Mouse (Mus musculus): ENCODE results near the gene Ccl22. TPM values are rescaled to one million over a fixed set of nuclear protein-coding genes. Genes with fewer than 3 reads are reported as not detected.

Gene Ccl22
- polyA plus RNA-seq, 1 experiment from 2014 or later, result not detected

DNA sequence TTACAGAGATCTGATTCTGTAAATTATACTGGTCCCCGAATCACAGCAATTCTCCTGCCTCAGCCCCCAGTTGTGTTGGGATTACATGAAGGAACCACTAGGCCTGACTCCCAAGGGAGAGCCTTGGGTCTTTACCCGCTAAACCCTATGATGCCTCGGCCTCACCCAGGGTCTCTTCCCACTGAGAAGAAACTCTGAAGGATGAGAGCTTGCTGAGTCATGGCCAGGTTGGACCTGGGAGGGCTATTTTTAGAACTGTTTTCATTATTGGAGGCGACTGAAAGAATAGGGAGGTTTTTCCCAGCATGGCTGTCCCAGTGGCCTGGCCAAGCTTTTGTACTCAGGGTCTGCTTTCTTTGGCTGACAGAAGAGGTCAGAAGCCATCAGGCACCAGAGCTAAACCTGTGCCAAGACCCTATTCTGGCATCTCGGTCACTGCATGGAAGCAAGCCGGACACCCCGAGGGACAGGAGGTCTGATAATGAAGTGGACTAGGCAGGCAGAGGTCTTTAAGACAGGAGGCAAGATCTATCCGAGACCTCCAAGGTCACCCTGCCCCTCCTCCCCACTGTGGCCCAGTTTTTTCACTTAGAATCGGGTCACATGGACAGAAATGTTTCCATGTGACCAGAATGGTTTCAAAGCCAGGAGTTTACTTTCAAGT is 38.5 kb upstream of the Ccl22 start:
- 77% methylated on average over 9 of the region's 9 CpGs for WGBS
- DNase-seq (ENCODE audit: low spot score), result no peak
- H3K9me3 ChIP-seq, result no peaks in the 10 kb centered on the region

DNA sequence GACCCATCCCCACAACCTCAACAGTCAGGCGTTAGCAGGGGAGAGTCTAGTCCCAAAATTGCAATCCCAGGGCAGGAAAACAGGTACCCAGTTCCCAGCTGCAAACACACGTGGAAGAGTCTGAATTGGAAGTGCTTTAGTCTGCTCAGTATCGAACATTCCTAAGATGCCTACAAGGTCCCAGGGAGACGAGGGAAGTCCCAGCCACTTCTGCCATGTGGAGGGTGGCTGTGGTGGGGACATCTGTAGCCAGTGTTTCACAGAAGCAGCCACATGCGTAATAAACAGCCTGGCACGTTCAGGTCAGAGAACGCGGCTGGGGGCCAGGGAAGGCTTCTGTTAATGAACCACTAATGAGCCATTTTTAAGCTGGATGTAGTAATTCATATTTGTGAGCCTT is 35.1 kb upstream of the Ccl22 start:
- no peak overlapping the region for H3K4me3 ChIP-seq
- peaks cover 7% of the 10 kb centered on the region; the same call in 1 of the 2 replicates for H3K27me3 ChIP-seq (ENCODE audit: insufficient read depth, poor library complexity, severe bottlenecking)
- no peaks in the 10 kb centered on the region for H3K36me3 ChIP-seq
- 67% methylated on average over 8 of the region's 8 CpGs for whole genome bisulfite sequencing
- peaks cover 17% of the 10 kb centered on the region; the same call in 1 of the 2 replicates for H3K4me1 ChIP-seq (replicated peaks)
- no peak overlapping the region for H3K27ac ChIP-seq
- no peaks in the 10 kb centered on the region for H3K9me3 ChIP-seq
- DNase-seq (ENCODE audit: low spot score), result no peak

More for the DNA sequence above, 38.5 kb upstream of the Ccl22 start:
- Histone ChIP-seq H3K4me3 (no peak overlapping the region), H3K27me3 (ENCODE audit: insufficient read depth, poor library complexity, severe bottlenecking) (peaks cover 10% of the 10 kb centered on the region; the same call in 1 of the 2 replicates), H3K4me1 (replicated peaks) (peaks cover 17% of the 10 kb centered on the region; the same call in 1 of the 2 replicates), H3K36me3 (no peaks in the 10 kb centered on the region), H3K27ac (no peak overlapping the region)

DNA sequence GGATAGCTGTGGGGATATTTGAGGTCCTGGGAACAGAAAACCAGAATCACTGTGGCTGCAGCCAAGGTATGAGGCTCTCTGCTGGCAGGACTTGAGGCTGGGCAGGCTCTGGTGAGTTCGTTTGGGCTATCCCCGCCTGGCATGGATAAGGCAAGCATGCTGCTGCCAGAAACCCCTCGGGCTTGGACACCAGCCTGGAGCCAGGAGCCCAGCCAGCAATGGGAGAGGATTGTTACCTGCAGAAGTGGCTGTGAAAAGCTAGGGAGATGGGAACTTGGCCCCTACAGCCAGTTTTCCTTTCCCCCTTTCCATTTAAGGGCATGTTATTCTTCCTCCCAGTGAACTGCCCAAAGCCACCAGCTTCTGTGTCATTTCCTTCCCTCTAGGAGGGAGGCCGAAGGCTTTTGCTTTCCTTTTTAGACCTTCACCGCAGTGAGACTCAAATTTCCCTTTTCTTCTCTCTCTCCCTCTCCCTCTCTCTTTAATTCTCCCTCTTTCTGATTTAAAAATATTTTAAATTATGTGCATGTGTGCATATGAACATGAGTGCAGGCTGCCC is 34.2 kb upstream of the Ccl22 start:
- Histone ChIP-seq H3K4me1 (replicated peaks) (peaks cover 17% of the 10 kb centered on the region; the same call in 1 of the 2 replicates), H3K27ac (0 out of 2 replicates have a peak overlapping the region, but pooled peaks have one; percentile 8), H3K9me3 (no peaks in the 10 kb centered on the region), H3K36me3 (no peaks in the 10 kb centered on the region), H3K4me3 (no peak overlapping the region), H3K27me3 (ENCODE audit: insufficient read depth, poor library complexity, severe bottlenecking) (no peaks in the 10 kb centered on the region)
- 73% methylated on average over 5 of the region's 5 CpGs for WGBS
- DNase-seq (ENCODE audit: low spot score), result no peak

DNA sequence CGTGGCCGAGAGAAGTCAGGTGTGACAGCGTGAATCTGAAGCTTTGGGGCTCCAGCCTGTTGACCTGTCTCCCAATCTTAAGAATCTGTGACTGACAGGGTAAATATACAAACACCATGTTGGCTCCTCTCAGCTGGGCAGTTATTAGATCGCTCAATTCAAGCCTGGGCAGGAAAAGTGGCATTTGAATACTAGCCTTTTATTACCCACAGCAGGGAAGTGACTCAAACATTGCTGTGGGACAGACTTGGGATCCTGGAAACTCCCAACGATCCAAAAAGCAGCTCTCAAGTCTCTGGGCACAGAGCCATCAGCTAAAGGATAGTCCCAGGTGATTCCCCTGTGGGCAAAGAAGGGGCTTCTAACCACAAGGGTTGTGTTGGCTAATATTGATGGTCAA is 30.8 kb upstream of the Ccl22 start:
- DNase-seq (ENCODE audit: low spot score), result no peak
- 44% methylated on average over 5 of the region's 5 CpGs for WGBS
- Histone ChIP-seq H3K36me3 (no peaks in the 10 kb centered on the region), H3K27ac (no peak overlapping the region), H3K27me3 (ENCODE audit: insufficient read depth, poor library complexity, severe bottlenecking) (no peaks in the 10 kb centered on the region), H3K9me3 (no peaks in the 10 kb centered on the region), H3K4me1 (replicated peaks) (peaks cover 14% of the 10 kb centered on the region; the same call in 1 of the 2 replicates), H3K4me3 (no peak overlapping the region)

DNA sequence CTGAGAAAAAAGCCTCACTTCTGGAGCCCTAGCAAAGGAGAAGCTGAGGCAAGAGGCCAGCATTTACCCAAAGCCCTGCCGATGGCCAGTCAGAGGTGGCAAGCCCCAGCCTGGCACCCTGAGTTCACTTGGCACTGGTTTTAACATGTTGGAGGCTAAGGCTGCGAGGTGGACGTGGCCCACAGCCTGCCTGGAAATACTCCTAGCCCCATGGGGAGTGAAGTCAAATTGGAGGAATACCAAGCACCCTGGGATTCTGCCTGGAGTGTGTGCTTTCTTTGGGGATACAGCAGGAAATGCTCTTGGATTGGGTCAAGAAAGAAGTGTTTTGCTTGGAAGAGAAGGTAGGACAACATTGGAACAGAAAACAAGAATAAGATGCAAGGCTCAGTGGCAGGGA is 29.5 kb upstream of the Ccl22 start:
- Histone ChIP-seq H3K27me3 (ENCODE audit: insufficient read depth, poor library complexity, severe bottlenecking) (no peaks in the 10 kb centered on the region), H3K27ac (no peak overlapping the region), H3K4me3 (no peak overlapping the region), H3K9me3 (no peaks in the 10 kb centered on the region), H3K36me3 (no peaks in the 10 kb centered on the region), H3K4me1 (replicated peaks) (0 out of 2 replicates have a peak, but pooled peaks cover 6% of the 10 kb centered on the region)
- DNase-seq (ENCODE audit: low spot score), result no peak
- WGBS, result 82% methylated on average over 3 of the region's 3 CpGs

DNA sequence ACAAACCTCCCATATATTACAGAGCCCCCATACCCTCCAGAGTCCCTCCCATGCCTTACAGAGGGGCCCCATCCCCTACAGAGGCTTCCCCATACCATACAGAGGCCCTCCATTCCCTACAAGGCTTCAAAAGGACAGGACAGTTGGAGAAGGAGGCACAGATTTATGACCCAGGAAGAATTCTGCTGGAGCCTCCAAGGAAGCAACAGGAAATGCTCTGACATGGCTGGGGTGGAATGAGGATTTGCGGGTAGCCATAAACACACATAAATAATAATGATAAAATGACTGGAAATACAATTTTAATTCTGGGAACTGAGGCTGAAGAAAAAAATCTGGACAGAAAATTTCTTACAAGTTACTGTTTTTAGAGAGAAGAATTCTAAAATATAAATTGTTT is 28.5 kb upstream of the Ccl22 start:
- 97% methylated on average over 1 of the region's 1 CpGs for WGBS
- Histone ChIP-seq H3K4me3 (no peak overlapping the region), H3K27me3 (ENCODE audit: insufficient read depth, poor library complexity, severe bottlenecking) (no peaks in the 10 kb centered on the region), H3K27ac (no peak overlapping the region), H3K36me3 (no peaks in the 10 kb centered on the region), H3K9me3 (no peaks in the 10 kb centered on the region), H3K4me1 (replicated peaks) (0 out of 2 replicates have a peak, but pooled peaks cover 6% of the 10 kb centered on the region)
- no peak for DNase-seq (ENCODE audit: low spot score)

DNA sequence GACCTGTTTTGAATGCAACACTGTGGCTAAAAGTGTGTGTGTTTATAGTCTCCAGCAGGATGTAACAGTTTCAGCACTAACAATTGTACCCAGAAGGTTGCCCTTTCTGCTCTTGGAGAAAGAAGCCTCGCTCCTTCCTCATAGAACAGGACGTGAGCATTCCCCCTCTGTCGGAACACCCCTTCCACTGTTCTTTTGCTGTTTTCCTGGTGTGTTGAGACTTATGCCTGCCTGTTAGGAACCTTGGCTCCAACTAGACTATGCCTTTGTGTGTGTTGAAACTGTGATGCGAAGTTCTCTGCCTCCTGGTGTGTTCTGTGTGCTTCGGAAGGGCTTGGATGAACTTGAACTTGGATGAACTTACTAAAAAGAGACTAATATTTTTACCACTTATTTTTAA is 19.4 kb upstream of the Ccl22 start:
- Histone ChIP-seq H3K4me3 (no peak overlapping the region), H3K36me3 (no peaks in the 10 kb centered on the region), H3K4me1 (replicated peaks) (no peaks in the 10 kb centered on the region), H3K27me3 (ENCODE audit: insufficient read depth, poor library complexity, severe bottlenecking) (no peaks in the 10 kb centered on the region), H3K27ac (no peak overlapping the region), H3K9me3 (no peaks in the 10 kb centered on the region)
- WGBS, result 84% methylated on average over 5 of the region's 5 CpGs
- DNase-seq (ENCODE audit: low spot score), result no peak

DNA sequence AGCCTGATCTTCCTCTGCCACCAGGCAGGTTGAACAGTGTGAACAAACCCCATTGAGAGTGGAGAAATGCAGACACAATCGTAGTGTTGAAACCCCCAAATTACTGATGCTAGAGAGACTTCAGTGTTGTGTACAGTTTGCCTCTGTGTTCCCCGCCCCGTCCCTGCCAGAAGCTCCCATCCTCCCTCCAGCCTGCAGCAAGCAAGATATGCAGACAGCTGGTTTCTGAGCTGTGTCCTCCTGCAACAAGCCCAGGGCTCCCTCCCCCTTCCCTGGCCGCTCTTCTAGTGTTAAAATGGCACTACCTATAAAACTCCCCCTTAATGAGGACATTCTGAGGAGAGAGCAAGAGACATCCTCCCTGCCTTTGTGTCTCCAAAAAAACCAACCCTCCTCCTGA is 16.1 kb upstream of the Ccl22 start:
- Histone ChIP-seq H3K4me1 (replicated peaks) (no peaks in the 10 kb centered on the region), H3K27me3 (ENCODE audit: insufficient read depth, poor library complexity, severe bottlenecking) (no peaks in the 10 kb centered on the region), H3K36me3 (no peaks in the 10 kb centered on the region), H3K4me3 (no peak overlapping the region), H3K27ac (no peak overlapping the region), H3K9me3 (no peaks in the 10 kb centered on the region)
- DNase-seq (ENCODE audit: low spot score), result no peak
- WGBS, result 80% methylated on average over 4 of the region's 4 CpGs

DNA sequence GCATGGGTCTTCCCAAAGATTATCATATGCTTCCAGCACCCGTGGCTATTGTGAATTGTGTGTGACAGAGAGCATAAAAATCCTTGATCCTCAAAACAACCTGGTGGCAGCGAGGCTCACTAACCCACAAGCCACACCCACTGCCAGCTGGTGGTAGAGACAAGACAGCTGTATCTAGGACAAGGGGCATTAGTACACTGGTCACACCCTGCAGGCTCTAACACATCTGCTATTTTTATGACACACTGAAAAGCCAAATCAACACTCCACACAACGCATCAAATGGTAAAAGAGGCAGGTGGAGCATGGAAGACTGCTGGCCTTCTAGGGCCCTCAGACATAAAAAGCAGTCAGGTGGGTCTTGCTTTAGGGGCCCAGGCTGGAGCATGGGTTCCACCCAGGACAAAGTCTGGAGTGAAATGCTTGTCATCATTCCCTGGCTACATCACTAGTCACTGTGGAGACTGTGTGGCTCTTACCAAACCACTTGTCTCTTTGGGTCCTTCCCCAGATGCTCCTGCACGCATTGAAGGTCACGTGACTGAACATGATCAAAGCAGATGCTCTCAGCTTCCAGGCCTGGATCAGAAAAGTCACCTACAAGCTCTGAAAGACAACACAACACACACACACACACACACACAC is 11.4 kb upstream of the Ccl22 start:
- Histone ChIP-seq H3K36me3 (no peaks in the 10 kb centered on the region), H3K4me1 (replicated peaks) (no peaks in the 10 kb centered on the region), H3K27me3 (ENCODE audit: insufficient read depth, poor library complexity, severe bottlenecking) (no peaks in the 10 kb centered on the region), H3K9me3 (no peaks in the 10 kb centered on the region), H3K4me3 (no peak overlapping the region), H3K27ac (no peak overlapping the region)
- DNase-seq (ENCODE audit: low spot score), result no peak
- WGBS, result 75% methylated on average over 5 of the region's 5 CpGs

DNA sequence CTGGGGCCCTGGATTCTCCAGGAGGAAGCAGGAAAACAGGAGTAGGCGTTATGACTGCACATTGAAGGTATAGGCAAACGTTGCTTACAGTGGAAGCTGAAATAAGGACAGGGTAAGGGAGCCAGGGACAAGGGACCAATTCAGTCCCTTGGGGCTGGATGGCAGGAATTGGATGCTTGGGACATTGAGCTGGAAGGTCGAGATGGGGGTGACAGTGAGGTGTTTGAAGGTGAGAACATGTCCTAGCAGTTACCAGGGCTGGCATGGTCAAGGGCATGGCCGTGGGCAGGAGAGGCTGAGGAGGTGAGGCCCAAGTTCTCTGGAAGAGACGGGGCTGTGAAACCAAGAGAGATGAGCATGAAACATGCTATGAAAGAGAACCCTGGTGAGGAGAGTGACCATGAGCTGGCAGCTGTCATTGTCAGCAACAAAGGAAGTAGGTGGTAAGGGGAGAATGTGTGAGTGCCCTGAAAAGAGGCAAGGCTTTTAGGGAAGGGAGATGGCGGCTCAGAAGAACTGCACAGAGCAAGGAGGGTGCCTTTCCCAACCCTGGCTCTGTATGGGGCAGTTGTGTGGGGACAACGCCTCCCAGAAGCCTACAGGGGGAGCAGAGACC is 10.5 kb upstream of the Ccl22 start:
- no peak overlapping the region for H3K27ac ChIP-seq
- H3K4me3 ChIP-seq, result no peak overlapping the region
- H3K9me3 ChIP-seq, result no peaks in the 10 kb centered on the region
- no peaks in the 10 kb centered on the region for H3K4me1 ChIP-seq (replicated peaks)
- H3K27me3 ChIP-seq (ENCODE audit: insufficient read depth, poor library complexity, severe bottlenecking), result no peaks in the 10 kb centered on the region
- 73% methylated on average over 7 of the region's 7 CpGs for WGBS
- no peak for DNase-seq (ENCODE audit: low spot score)
- H3K36me3 ChIP-seq, result no peaks in the 10 kb centered on the region

DNA sequence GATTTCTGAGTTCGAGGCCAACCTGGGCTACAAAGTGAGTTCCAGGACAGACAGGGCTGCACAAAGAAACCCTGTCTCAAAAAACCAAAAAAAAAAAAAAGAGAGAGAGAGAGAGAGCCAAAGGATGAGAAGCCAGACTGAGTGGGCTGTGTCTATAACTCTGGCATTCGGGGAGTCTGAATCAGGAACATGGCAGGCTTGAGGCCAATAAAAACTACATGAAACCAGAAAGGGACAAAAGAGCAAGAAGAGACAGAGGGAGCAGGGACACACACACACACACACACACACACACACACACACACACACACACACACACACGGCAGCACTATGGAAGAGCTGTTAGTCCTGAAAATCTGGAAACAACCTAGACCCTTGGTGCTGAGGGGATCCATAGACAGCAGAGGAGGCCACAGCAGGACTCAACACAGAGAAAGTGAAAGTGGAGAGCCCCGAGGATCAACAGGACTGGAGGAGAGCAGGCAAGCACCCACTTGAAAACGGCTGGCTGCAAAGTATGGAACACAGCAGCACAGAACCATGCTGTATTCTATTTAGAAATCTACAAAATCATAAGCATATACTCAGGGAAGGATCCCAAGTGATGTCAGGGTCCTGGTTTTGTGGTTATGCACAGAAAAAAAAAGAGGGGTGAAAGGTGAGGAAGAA is 9.8 kb upstream of the Ccl22 start:
- no peaks in the 10 kb centered on the region for H3K9me3 ChIP-seq
- H3K36me3 ChIP-seq, result no peaks in the 10 kb centered on the region
- H3K27me3 ChIP-seq (ENCODE audit: insufficient read depth, poor library complexity, severe bottlenecking), result no peaks in the 10 kb centered on the region
- no peaks in the 10 kb centered on the region for H3K4me1 ChIP-seq (replicated peaks)
- H3K27ac ChIP-seq, result no peak overlapping the region
- 81% methylated on average over 5 of the region's 5 CpGs for WGBS
- H3K4me3 ChIP-seq, result no peak overlapping the region
- DNase-seq (ENCODE audit: low spot score), result no peak

DNA sequence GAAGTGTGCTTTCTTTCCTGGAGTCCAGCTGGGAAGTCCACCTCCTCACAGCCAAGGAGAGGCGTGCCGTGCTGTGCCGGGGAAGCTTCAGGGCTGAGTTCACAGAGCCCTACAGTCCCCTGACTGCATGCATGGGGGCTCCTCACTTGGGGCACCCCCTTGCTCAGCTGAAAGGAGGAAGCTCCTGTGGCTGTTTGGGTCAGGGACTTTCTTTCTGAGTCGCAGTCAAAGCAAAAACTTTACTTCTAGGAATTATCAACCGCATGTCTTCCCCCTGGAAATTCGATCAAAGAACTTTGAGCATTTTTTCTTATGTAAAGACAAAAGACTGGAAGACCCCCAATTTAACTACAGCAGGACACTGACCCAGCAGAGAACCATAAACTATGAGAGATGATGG is 5.6 kb upstream of the Ccl22 start:
- no peaks in the 10 kb centered on the region for H3K27me3 ChIP-seq (ENCODE audit: insufficient read depth, poor library complexity, severe bottlenecking)
- H3K36me3 ChIP-seq, result no peaks in the 10 kb centered on the region
- H3K9me3 ChIP-seq, result no peaks in the 10 kb centered on the region
- no peak overlapping the region for H3K27ac ChIP-seq
- 83% methylated on average over 6 of the region's 6 CpGs for WGBS
- H3K4me3 ChIP-seq, result no peak overlapping the region
- DNase-seq (ENCODE audit: low spot score), result no peak
- H3K4me1 ChIP-seq (replicated peaks), result no peaks in the 10 kb centered on the region
